Mouse (Mus musculus): ENCODE results near the gene Nrl. TPM values are rescaled to one million over a fixed set of nuclear protein-coding genes. Genes with fewer than 3 reads are reported as not detected.

Nrl gene
- polyA plus RNA-seq, 1 experiment, result not detected

DNA sequence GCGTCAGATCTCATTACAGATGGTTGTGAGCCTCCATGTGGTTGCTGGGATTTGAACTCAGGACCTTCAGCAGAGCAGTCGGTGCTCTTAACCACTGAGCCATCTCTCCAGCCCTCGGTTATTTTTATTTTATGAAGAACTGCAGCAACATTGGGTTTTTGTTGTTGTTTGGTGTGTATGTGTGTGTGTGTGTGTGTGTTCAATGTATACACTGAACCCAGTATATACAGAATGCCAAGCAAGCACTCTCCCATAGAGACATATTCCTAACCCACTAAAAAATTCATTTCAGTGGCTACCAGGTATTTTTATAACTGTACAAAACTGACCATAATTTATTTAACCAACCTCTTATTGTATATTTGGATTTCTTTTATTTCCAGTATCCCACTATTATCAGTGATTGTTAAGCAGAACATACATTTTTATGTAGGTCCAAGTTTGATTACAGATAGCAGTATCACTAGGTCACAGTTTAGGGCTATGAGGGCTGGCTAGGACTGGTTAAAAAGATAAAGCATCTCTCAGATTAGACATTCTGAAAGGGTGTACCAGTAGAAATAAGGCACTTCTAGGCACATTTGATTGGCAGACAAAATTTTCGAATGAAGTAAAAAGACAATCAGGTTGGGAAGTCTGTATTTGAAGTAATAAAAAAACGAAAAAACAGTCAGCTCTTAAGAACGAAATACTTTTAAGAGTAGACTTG, 34.1 kb upstream of the Nrl start:
- TF ChIP-seq POLR2A (IDR thresholded peaks at IDR 0.05; ENCODE audit: insufficient read depth, low read depth, low read length) (no peak), CTCF (IDR thresholded peaks at IDR 0.05; ENCODE audit: insufficient read depth, low read depth, low read length) (no peak)
- Histone ChIP-seq H3K27ac (ENCODE audit: insufficient read depth, low read depth, low read length) (no peak overlapping the region), H3K4me3 (ENCODE audit: insufficient read depth, low read depth, low read length) (no peak overlapping the region), H3K4me1 (ENCODE audit: control insufficient read depth, insufficient read depth, low read length) (peaks cover 8% of the 10 kb centered on the region)
- 47% methylated on average over 6 of the region's 6 CpGs for WGBS

DNA sequence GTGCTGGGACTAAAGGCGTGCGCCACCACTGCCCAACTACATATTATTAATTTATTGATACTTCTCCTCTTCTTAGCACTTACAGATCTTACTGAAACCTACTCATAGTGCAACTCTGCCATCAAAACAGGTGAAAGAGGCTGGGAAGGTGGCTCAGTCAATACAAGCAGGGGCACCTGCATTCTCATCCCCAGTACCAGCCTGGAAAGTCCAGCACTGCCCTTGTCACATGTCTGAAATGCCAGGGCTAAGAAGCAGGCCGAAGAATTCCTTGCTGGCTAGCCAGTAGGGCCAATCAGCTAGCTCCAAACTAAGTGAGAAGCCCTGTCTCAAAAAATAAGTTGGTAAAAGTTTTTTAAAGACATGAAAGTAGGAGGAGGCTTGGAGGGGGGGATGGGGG, 32.8 kb upstream of the Nrl start:
- TF ChIP-seq POLR2A (IDR thresholded peaks at IDR 0.05; ENCODE audit: insufficient read depth, low read depth, low read length) (no peak), CTCF (IDR thresholded peaks at IDR 0.05; ENCODE audit: insufficient read depth, low read depth, low read length) (no peak)
- Histone ChIP-seq H3K4me1 (ENCODE audit: control insufficient read depth, insufficient read depth, low read length) (peaks cover 8% of the 10 kb centered on the region), H3K27ac (ENCODE audit: insufficient read depth, low read depth, low read length) (no peak overlapping the region), H3K4me3 (ENCODE audit: insufficient read depth, low read depth, low read length) (no peak overlapping the region)
- 93% methylated on average over 3 of the region's 3 CpGs for WGBS

DNA sequence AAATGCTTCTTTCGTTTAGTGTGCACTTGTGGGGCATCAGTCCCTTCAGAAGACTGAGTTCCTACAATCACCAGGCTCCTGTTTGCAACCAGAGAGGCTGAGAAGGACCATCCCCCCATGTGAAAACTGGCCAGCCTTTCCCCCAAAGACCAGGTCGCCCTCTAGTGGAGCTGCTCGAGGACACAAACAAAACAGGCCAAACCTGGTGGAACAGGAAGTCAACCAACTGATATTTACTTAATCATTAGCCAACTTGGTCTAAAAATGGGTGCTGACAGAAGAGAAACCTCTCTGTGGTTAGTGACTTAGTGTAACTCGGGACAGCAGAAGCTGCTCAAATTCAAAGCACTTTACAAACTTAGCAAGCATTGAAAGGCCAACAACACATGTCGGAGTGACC, 32.2 kb upstream of the Nrl start:
- Histone ChIP-seq H3K4me1 (ENCODE audit: control insufficient read depth, insufficient read depth, low read length) (peaks cover 7% of the 10 kb centered on the region), H3K27ac (ENCODE audit: insufficient read depth, low read depth, low read length) (no peak overlapping the region), H3K4me3 (ENCODE audit: insufficient read depth, low read depth, low read length) (no peak overlapping the region)
- peak; percentile 45; the same call in 1 of the 2 replicates for TF ChIP-seq CTCF (IDR thresholded peaks at IDR 0.05; ENCODE audit: insufficient read depth, low read depth, low read length)
- no peak for TF ChIP-seq POLR2A (IDR thresholded peaks at IDR 0.05; ENCODE audit: insufficient read depth, low read depth, low read length)
- WGBS, result 26% methylated on average over 5 of the region's 5 CpGs

DNA sequence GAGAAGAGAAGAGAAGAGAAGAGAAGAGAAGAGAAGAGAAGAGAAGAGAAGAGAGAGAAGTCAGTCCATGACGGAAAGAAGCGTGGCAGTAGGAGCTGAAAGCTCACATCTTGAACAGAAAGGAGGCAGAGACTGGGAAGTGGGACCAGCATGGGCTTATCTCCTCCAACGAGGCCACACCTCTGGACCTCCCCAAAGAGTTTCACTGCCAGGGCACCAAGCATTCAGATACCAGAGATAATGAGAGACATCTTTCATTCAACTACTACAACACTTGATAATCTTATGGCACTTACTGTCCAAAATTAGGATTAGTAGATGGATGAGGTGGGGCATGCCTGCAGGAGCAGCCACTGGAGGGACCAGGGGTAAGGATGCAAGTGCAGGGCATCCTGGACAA, 31.0 kb upstream of the Nrl start:
- 76% methylated on average over 3 of the region's 3 CpGs for WGBS
- TF ChIP-seq POLR2A (IDR thresholded peaks at IDR 0.05; ENCODE audit: insufficient read depth, low read depth, low read length), result no peak
- no peak for TF ChIP-seq CTCF (IDR thresholded peaks at IDR 0.05; ENCODE audit: insufficient read depth, low read depth, low read length)
- Histone ChIP-seq H3K4me1 (ENCODE audit: control insufficient read depth, insufficient read depth, low read length) (no peaks in the 10 kb centered on the region), H3K4me3 (ENCODE audit: insufficient read depth, low read depth, low read length) (no peak overlapping the region), H3K27ac (ENCODE audit: insufficient read depth, low read depth, low read length) (no peak overlapping the region)

DNA sequence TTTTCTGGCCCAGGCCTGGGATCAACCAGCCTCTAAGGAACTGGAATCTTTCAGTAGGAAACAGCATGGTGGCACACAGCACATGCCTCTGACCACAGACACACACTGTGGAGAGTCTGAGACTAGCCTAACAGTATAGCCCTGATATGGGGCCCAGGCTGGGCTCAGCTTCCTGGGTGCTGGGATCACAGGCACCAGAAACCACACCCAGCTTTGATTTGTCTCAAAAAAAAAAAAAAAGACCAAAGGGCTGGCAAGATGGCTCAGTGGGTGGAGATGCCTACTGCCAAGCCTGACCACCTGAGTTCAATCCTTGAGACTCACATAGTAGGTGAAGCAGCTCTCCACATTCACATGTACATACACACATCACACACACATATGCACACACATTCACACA, 29.9 kb upstream of the Nrl start:
- TF ChIP-seq CTCF (IDR thresholded peaks at IDR 0.05; ENCODE audit: insufficient read depth, low read depth, low read length), result no peak
- TF ChIP-seq POLR2A (IDR thresholded peaks at IDR 0.05; ENCODE audit: insufficient read depth, low read depth, low read length), result no peak
- Histone ChIP-seq H3K4me3 (ENCODE audit: insufficient read depth, low read depth, low read length) (no peak overlapping the region), H3K4me1 (ENCODE audit: control insufficient read depth, insufficient read depth, low read length) (no peaks in the 10 kb centered on the region), H3K27ac (ENCODE audit: insufficient read depth, low read depth, low read length) (peak overlapping the region; percentile 33; the same call in 1 of the 2 replicates)

DNA sequence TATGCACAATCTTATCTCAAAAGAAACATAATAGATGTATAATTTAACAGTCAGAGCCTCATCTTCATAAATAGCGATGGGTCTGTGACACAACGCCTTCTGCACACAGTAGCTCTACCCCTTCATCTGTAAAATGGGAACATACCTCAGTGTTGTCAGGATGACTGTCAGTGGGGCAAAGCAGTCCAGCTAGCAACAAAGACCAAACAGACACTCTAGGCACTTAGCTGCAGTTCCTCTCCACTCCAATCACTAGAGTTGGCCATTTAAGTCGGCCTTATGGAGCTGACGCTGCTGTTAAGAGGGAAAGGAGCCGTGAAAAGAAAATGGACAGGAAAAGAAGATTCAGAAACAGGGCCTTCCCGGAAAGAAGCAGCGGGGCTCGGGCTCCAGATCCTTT, 27.0 kb upstream of the Nrl start:
- WGBS, result 92% methylated on average over 8 of the region's 8 CpGs
- no peak overlapping the region for H3K27ac ChIP-seq (ENCODE audit: insufficient read depth, low read depth, low read length)
- TF ChIP-seq POLR2A (IDR thresholded peaks at IDR 0.05; ENCODE audit: insufficient read depth, low read depth, low read length) (no peak), CTCF (IDR thresholded peaks at IDR 0.05; ENCODE audit: insufficient read depth, low read depth, low read length) (no peak)
- no peaks in the 10 kb centered on the region for H3K4me1 ChIP-seq (ENCODE audit: control insufficient read depth, insufficient read depth, low read length)
- no peak overlapping the region for H3K4me3 ChIP-seq (ENCODE audit: insufficient read depth, low read depth, low read length)

DNA sequence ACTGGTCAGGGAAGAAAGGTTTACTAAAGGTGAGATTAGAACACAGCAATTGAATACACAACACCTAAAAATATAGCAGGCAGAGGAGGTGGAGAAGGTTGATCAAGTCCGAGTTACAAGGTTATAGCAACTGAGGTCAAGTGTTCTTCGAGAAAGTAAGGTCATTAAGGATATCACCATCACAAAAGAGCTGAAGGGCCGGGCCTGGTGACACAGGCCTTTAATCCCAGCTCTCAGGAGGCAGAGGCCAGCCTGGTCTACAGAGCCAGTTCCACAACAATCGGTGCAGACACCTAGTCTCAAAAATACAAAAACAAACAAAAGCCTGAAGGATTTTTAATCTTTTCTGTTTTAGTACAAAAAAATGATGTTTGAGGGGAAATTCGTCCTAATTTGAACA, 26.6 kb upstream of the Nrl start:
- TF ChIP-seq CTCF (IDR thresholded peaks at IDR 0.05; ENCODE audit: insufficient read depth, low read depth, low read length), result no peak
- no peak for TF ChIP-seq POLR2A (IDR thresholded peaks at IDR 0.05; ENCODE audit: insufficient read depth, low read depth, low read length)
- H3K4me1 ChIP-seq (ENCODE audit: control insufficient read depth, insufficient read depth, low read length), result no peaks in the 10 kb centered on the region
- H3K4me3 ChIP-seq (ENCODE audit: insufficient read depth, low read depth, low read length), result no peak overlapping the region
- H3K27ac ChIP-seq (ENCODE audit: insufficient read depth, low read depth, low read length), result no peak overlapping the region
- WGBS, result 74% methylated on average over 5 of the region's 5 CpGs

DNA sequence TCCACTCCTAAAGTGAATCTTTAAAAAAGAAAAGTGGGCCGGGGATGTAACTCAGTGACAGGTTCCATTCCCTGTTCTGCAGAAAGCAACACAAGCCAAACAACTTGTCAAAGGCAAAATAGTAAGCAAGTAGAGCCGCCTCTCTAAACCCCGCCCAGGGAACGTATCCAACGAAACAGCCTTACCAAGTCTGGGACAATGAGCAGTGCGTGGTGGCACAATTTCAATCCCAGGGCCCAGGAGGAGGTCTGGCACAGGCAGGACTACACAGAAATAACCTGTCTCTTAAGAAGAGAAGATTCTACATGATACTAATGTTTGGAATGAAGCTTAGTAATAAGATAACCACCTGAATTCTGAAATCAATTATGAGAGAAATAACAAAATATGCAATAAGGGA, 25.4 kb upstream of the Nrl start:
- Histone ChIP-seq H3K4me1 (ENCODE audit: control insufficient read depth, insufficient read depth, low read length) (no peaks in the 10 kb centered on the region), H3K27ac (ENCODE audit: insufficient read depth, low read depth, low read length) (no peak overlapping the region), H3K4me3 (ENCODE audit: insufficient read depth, low read depth, low read length) (no peak overlapping the region)
- WGBS, result 69% methylated on average over 6 of the region's 6 CpGs
- no peak for TF ChIP-seq CTCF (IDR thresholded peaks at IDR 0.05; ENCODE audit: insufficient read depth, low read depth, low read length)
- no peak for TF ChIP-seq POLR2A (IDR thresholded peaks at IDR 0.05; ENCODE audit: insufficient read depth, low read depth, low read length)

DNA sequence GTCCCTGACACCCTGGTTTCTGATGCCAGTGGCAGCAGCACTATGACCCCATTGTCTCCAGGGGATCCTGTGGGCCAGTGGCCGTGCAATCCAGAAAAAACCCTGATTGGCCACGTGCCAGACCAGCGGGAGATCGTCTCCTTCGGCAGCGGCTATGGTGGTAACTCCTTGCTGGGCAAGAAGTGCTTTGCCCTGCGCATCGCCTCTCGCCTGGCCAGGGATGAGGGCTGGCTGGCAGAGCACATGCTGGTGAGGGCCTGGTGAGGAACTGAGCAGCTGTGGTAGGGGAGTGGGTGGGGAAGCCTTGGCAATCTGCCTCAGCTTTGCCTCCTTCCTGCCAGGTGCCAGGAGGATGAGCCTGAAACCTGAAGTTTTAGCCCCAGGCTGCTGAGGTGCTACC, 19.6 kb upstream of the Nrl start:
- H3K4me1 ChIP-seq (ENCODE audit: control insufficient read depth, insufficient read depth, low read length), result peaks cover 18% of the 10 kb centered on the region
- TF ChIP-seq POLR2A (IDR thresholded peaks at IDR 0.05; ENCODE audit: insufficient read depth, low read depth, low read length) (no peak), CTCF (IDR thresholded peaks at IDR 0.05; ENCODE audit: insufficient read depth, low read depth, low read length) (no peak)
- 39% methylated on average over 9 of the region's 9 CpGs for WGBS
- H3K4me3 ChIP-seq (ENCODE audit: insufficient read depth, low read depth, low read length), result no peak overlapping the region
- H3K27ac ChIP-seq (ENCODE audit: insufficient read depth, low read depth, low read length), result no peak overlapping the region

Measured in olfactory bulb, adult 2 months (tissue).